Mouse (Mus musculus): ENCODE results near the gene Ovol1.
A peak's percentile ranks its signal among the peaks of the same experiment; 100 is the strongest.

The Ovol1 gene

DNA sequence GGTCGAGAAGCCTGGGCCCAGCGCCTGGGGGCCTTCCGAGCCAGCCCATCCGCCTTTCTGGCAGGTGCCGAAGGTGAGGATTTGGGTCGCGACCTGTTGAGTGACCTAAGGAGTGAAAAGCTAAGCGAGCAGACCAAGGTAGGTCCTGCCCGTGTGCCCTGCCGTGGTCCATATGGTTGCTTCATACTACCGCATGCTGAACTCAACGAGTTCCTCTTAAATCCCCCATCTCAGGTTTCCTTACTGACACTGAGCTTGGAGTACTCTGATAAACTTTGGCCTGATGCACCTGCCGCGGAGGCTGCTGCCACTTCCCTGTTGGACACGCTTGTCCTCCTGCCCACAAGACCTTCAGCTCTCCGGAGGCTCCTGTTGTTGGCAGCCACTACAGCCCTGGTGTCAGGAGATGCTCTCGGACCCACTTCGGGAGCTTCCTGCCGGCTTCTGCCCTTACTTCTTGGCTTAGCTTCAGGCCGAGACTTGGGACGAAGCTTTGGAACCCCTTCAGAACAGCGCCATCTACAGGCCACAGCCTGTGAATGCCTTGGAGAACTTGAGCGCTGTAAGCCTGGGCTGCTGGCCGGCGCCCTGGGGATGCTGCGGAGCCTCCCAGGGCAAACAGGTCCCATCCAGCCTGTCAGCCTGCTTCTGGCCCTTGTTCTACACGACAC is 8.2 kb upstream of the Ovol1 start:
- DNase-seq (ENCODE audit: extremely low read depth, low read depth), result peak; percentile 86

GRCm38 (mm10) chr19:5567534-5568469 is 7.4 kb upstream of the Ovol1 start, which contains the start of gene Ap5b1:
Gene Ap5b1 (plus strand): TSS chr19:5568025.
- DNase-seq (ENCODE audit: extremely low read depth, low read depth), result peak; percentile 60

GRCm38 (mm10) chr19:5567180-5567533 is 6.7 kb upstream of the Ovol1 start:
- peak; percentile 42 for DNase-seq (ENCODE audit: extremely low read depth, low read depth)

- no peak for DNase-seq (ENCODE audit: extremely low read depth, low read depth)
Measured at GRCm38 (mm10) chr19:5566316-5566715, 5.9 kb upstream of the Ovol1 start.

- DNase-seq (ENCODE audit: extremely low read depth, low read depth), result no peak
Measured at GRCm38 (mm10) chr19:5562776-5563175, 2.3 kb upstream of the Ovol1 start.

GRCm38 (mm10) chr19:5561886-5562285 is 1.4 kb upstream of the Ovol1 start:
- DNase-seq (ENCODE audit: extremely low read depth, low read depth), result no peak

DNA sequence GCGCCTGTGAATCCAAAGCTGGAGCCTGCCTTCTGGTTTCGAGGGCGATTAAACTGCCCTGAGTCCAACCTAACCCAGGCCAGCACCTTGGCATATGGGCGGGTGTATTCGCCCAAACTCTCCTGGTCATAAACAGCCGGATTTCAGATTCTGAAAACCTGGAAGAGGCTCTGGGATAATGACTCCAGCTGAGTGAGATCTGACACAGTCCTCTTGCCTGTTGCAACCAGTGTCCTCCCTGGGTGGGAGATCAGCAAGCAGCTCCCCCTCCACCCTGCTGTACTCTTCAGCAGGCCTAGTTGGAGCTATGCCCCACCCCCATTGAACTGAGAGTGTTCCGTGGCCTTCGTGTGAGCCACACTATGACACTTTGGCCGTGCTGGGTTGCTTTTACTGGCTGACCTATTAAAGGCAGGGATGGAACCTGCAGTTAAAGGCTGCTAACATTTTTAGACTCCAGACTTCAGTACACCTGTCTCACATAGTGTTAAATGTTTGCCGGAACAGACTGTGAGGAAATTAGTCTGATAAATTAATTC is 875 bp upstream of the Ovol1 start:
- no peak for DNase-seq (ENCODE audit: extremely low read depth, low read depth)

DNA sequence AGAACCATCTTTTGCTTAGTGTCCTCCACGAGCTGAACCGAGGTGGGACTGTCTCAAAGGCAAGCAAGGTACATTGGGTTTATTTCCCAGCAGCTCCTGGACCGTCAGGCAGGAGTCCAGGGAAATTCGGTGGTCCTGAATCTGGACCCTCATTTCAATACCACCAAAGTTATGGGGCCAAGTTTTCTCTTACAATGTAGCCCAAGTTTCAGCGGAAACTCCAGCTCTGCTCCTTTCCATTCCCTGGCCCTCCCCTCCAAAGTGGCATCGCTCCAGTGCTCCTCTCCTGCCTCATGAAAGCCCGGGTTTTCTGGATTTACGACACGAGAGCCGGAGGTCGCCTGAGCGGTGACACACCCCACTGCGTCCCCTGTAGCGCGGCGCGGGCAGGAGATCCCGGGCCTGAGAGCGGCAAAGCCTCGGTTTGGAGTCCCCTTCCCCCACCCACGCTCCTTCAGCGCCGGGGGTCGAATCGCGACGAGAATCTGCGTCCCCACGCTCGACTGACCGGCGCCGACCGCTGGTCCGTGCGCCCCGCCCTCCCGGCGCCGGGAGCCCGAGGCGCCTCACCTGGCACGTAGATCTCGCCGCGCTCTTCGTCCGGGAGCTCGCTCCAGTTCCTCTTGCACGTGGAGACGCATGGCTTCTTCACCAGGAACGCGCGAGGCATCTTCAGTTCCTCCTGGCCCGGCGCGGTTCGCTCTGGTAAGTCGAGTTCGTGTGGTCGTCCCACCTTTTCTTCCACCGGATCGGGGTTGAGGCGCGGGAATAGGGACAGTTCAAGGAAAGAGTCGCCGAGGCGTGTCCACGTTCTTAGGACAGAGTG is 602 bp downstream of the Ovol1 start:
- DNase-seq (ENCODE audit: extremely low read depth, low read depth), result no peak

- DNase-seq (ENCODE audit: extremely low read depth, low read depth), result no peak
Measured at GRCm38 (mm10) chr19:5559229-5559628, 1.2 kb downstream of the Ovol1 start.

DNA sequence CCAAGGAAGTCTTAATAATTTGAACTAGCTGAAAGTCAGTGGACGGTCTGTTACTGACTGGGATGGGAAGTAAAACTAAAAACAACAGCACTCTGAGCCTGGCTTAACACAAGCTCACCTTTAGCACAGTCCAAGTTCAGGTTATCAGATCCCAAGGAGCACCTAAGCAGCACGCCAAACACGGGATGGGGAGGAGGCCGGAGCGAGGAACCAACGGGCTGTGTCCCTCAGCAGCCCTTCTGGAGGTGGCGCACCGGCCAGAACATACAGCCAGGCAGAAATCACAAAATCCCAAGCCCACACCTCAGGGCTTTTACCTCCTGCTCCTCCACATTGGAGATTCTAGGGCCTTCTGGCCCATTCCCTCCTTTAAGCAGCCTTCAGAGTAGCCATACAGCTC is 1.7 kb downstream of the Ovol1 start:
- no peak for DNase-seq (ENCODE audit: extremely low read depth, low read depth)

GRCm38 (mm10) chr19:5558169-5558568 is 2.3 kb downstream of the Ovol1 start:
- no peak for DNase-seq (ENCODE audit: extremely low read depth, low read depth)

GRCm38 (mm10) chr19:5554212-5554611 is 6.2 kb downstream of the Ovol1 start:
- no peak for DNase-seq (ENCODE audit: extremely low read depth, low read depth)

DNA sequence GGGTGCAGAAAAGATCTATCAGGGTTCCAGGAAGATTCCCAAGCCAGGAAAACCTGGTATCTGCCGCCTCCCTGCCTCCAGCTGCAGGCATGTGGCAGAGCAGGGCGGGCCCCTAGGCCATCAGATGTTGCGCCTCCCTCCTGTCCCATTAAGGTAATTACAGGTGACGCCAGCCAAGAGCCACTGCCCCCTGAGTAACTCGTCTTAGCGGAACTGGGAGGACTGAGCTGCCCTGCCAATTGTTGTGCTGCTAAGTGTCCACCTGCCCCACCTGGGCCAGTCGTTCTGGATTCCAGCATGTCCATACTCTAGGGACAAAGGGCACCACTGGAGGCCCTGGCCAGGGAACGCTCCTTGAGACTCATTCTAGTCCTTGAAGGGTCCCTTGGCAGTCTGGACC is 6.6 kb downstream of the Ovol1 start:
- no peak for DNase-seq (ENCODE audit: extremely low read depth, low read depth)

DNA sequence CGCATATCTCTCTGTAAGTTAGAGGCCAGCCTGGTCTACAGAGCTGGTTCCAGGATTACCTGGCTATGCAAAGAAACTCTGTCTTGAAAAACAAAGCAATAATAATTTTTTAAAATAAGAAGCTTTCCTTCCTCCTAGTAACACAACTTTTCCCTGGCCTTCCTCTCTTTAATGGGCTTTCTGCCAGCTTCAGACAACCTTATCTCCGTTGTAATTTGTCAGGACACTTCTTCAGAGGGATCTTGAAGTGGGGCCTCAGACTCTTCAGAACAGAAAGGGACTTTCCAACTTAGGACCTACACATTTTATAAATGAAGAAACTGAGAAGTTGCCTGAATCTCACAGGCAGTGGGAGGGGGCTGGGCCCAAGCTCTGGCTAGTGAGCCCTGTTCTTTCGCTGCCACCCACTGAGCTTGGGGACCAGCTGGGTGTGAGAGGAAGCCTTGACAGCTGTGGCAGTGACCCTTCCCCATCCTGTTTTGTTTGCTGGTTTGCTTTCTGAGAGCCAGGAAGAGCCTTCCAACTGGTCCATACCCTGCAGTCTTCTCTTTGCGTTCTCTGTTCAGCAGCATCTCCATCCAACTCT is 12.9 kb downstream of the Ovol1 start:
- peak; percentile 58 for DNase-seq (ENCODE audit: extremely low read depth, low read depth)

DNA sequence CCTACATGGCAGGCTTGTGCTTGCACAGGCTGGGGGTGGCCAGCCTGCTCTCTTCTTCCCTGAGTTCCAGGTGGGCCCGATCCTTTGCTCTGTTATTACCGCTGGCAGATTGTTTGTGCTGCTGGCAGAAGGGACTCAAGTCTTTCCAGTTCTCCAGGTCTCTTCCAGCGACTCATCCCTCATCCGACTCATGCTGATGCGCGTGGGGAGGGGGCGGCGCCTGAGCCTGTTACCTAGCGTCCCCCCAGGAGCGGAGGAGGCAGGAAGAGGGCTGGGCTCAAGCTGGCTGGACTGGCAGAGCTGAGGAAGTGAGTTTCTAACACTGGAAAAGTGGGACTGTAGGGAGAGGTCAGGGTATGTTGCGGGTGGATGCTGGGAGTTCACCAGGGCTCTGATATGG is 16.4 kb downstream of the Ovol1 start:
- no peak for DNase-seq (ENCODE audit: extremely low read depth, low read depth)

- no peak for DNase-seq (ENCODE audit: extremely low read depth, low read depth)
Measured at GRCm38 (mm10) chr19:5543362-5543761, 17.1 kb downstream of the Ovol1 start.

GRCm38 (mm10) chr19:5538786-5539185 is 21.7 kb downstream of the Ovol1 start:
- no peak for DNase-seq (ENCODE audit: extremely low read depth, low read depth)

DNA sequence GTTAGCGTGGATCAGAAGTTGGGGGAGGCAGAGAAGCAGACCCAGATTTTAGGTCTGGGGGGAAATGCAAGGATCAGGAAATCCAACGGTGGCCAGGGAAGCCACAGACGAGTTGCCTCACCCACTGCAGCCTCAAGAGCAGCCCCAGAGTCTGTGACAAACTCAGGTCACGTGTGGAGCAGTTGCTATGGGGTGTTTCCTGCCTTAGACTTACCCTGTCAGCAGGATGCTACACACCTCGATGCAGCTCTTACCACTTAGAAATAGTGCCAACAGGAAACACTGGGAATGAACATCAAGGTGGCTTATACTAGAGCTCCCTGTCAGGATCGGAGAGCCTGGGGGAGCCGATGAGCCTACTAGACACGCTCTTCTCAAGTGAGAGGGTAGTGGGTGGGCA is 27.9 kb downstream of the Ovol1 start:
- no peak for DNase-seq (ENCODE audit: extremely low read depth, low read depth)

DNA sequence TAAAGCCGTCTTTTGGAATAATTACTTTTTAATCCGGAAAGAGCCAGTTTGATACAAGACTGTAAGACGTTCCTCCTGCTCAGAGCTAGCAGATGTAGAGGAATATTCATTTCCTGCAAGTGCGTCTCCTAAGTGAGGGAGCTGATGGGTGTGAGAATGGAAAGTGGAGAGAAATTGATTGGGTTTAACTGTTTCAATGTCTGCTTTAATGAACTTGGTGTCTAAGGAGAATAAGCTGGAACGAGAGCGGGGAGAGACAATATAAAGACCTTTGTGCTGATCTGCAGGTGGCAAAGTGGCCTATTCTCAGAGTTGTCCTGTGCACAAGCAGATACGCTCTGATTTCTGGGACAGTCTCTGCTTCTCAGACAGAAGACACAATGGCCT is 30.3 kb downstream of the Ovol1 start:
- DNase-seq (ENCODE audit: extremely low read depth, low read depth), result no peak

DNA sequence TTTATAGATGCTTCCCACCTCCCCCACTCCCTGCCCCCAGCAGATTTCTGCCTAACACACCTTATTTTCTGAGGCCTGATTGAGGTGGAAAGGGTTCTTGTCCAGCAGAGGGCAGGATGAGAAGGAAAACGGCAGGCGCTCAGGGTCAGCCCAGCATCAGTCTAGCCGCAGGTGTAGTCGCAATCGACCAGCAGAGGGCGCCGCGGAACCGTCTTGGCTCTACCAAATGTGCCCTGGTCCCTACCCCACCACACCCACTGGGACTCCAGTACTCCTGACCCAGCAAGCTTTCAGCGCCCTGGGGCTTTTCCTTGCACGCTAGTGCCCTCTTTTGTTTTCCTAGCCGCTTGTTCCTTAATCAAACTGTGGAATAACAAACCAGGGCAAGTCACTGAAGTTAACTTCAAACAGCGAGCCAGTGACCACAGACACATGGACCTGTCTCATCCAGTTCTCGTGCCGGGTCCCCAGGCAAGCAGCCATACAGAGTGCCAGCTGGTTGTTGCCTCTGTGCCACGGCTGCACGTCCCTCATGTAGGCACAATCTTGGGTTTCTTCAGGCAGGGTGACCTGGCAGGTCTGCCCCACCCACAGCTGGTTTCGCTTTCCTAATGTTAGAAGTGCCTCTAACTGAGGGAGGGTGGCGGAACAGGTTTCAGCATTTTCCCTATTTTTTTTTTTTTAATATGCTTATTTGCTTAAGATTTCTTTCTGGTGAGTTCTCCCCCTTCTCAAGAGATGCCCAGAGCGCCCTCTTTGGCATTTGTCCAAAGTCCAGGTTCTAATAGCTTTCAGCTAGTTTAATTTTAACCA is 30.9 kb downstream of the Ovol1 start:
- peak; percentile 45 for DNase-seq (ENCODE audit: extremely low read depth, low read depth)

All from MEL-GATA-1-ER (cell line).